Mouse (Mus musculus): ENCODE data around the gene Cir1. TPM values are rescaled to one million over a fixed set of nuclear protein-coding genes. Genes with fewer than 3 reads are reported as not detected.

Gene Cir1
- total RNA-seq, 2 experiments from 2014 or later = 25.7 to 25.9 TPM

Other genes with a start within 250 kb of the Cir1 start
- 100 to 1,000 TPM; 120 to 128 TPM for gene Ola1, start 93.8 kb downstream of the Cir1 start, total RNA-seq (2021)
- gene Sp9, start 40.8 kb downstream of the Cir1 start, total RNA-seq (2021) = 1 to 10 TPM; 4.6 to 4.8 TPM
- 10 to 100 TPM; 15.0 to 16.8 TPM for gene Scrn3, start 100 bp downstream of the Cir1 start, total RNA-seq (2021)
- 10 to 100 TPM; 51.4 to 55.3 TPM for gene Gpr155, start 73.9 kb upstream of the Cir1 start, total RNA-seq (2021)
- 10 to 100 TPM; 12.0 to 12.8 TPM for gene Wipf1, start 217.0 kb upstream of the Cir1 start, total RNA-seq (2021)

Measured in layer of hippocampus, postnatal 14 days (tissue).